Mouse (Mus musculus) adrenal gland, postnatal 4 days (tissue): ENCODE results near the gene Slco3a1. TPM values are rescaled to one million over a fixed set of nuclear protein-coding genes. Genes with fewer than 3 reads are reported as not detected.
A peak's percentile ranks its signal among the peaks of the same experiment; 100 is the strongest.

Source experiments
- DNase-seq, 2 experiments: peaks; one replicate each; pipeline ENCODE4 v3.0.0; 2021 to 2022; ENCODE audit warnings: low spot score in 2 of 2, mixed read lengths in 2 of 2
- total RNA-seq, 2 experiments: library from RNA; stranded (reverse); gene quantifications; 2 replicates each; pipeline ENCODE4 v1.2.3; 2021

Slco3a1 gene
- total RNA-seq, 2 experiments from 2014 or later = 29.4 to 37.4 TPM

GRCm38 (mm10) chr7:74315836-74316435 is 238.6 kb downstream of the Slco3a1 start:
- DNase-seq = no peak

- DNase-seq = no peak
Observed at GRCm38 (mm10) chr7:74314276-74314675, 240.3 kb downstream of the Slco3a1 start.

- no peak for DNase-seq
Observed at GRCm38 (mm10) chr7:74313279-74314105, 241.1 kb downstream of the Slco3a1 start.

- no peak for DNase-seq
Observed at GRCm38 (mm10) chr7:74311536-74311935, 243.0 kb downstream of the Slco3a1 start.

- no peak for DNase-seq
Observed at GRCm38 (mm10) chr7:74303611-74304300, 250.8 kb downstream of the Slco3a1 start.

- DNase-seq = no peak
Observed at GRCm38 (mm10) chr7:74303081-74303480, 251.5 kb downstream of the Slco3a1 start.

- no peak for DNase-seq
Observed at GRCm38 (mm10) chr7:74286531-74286930, 268.0 kb downstream of the Slco3a1 start.

- DNase-seq = no peak
Observed at GRCm38 (mm10) chr7:74280371-74280770, 274.2 kb downstream of the Slco3a1 start.

- DNase-seq = no peak
Observed at GRCm38 (mm10) chr7:74279356-74279755, 275.2 kb downstream of the Slco3a1 start.

- DNase-seq = no peak
Observed at GRCm38 (mm10) chr7:74270089-74270394, 284.5 kb downstream of the Slco3a1 start.

- DNase-seq = no peak
Observed at GRCm38 (mm10) chr7:74269283-74270088, 285.1 kb downstream of the Slco3a1 start.

- DNase-seq = no peak
Observed at GRCm38 (mm10) chr7:74266511-74267168, 287.9 kb downstream of the Slco3a1 start.

GRCm38 (mm10) chr7:74256291-74256690 is 298.3 kb downstream of the Slco3a1 start:
- DNase-seq = peak in 1 of 2 experiments; percentile 14

- DNase-seq = no peak
Observed at GRCm38 (mm10) chr7:74252066-74252465, 302.5 kb downstream of the Slco3a1 start.

GRCm38 (mm10) chr7:74241236-74241635 is 313.3 kb downstream of the Slco3a1 start:
- DNase-seq = no peak

GRCm38 (mm10) chr7:74240459-74241172 is 314.0 kb downstream of the Slco3a1 start:
- no peak for DNase-seq
